Mouse (Mus musculus): ENCODE measurements at regions not wholly inside any gene's neighbourhood (a gene's known extent, or its start where the extent isn't known, plus 50 kb on each side); places are given as distances from the start of the nearest gene placed in this dataset.

DNA sequence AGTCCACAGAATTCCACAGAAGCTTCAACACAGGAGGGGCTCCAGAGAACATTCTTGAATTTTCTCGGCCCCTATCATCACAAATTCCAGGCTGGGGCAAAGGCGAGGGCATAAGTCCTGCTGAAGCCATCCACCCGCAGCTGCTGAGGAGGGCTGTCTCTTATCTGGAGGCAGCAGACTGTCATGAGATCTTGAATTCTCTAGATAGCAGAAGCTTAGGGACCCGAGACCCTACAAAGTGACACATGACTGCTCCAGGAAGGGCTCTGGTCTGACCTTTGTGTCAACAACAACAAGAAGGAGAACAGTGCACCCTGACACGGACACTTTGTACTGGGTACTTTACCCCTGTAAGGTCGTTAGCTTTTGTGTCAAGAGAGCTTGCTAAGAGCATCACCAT is 57.2 kb downstream of the Lao1 start:
- Histone ChIP-seq H3K9me3 (ENCODE audit: control insufficient read depth, low read length) (no peaks in the 10 kb centered on the region), H3K9ac (ENCODE audit: low read depth, low read length) (no peak overlapping the region), H3K27me3 (replicated peaks; ENCODE audit: control insufficient read depth, insufficient read depth, low read length) (no peaks in the 10 kb centered on the region), H3K27ac (ENCODE audit: low read length) (no peak overlapping the region), H3K4me2 (ENCODE audit: low read depth, low read length) (no peak overlapping the region), H3K4me1 (ENCODE audit: control insufficient read depth, insufficient read depth, low read length) (peaks cover 19% of the 10 kb centered on the region), H3K36me3 (ENCODE audit: control insufficient read depth, insufficient read depth, low read length) (no peaks in the 10 kb centered on the region), H3K4me3 (ENCODE audit: low read length) (no peak overlapping the region)
- ATAC-seq: peak; percentile 61
- 41% methylated on average over 6 of the region's 6 CpGs for WGBS

DNA sequence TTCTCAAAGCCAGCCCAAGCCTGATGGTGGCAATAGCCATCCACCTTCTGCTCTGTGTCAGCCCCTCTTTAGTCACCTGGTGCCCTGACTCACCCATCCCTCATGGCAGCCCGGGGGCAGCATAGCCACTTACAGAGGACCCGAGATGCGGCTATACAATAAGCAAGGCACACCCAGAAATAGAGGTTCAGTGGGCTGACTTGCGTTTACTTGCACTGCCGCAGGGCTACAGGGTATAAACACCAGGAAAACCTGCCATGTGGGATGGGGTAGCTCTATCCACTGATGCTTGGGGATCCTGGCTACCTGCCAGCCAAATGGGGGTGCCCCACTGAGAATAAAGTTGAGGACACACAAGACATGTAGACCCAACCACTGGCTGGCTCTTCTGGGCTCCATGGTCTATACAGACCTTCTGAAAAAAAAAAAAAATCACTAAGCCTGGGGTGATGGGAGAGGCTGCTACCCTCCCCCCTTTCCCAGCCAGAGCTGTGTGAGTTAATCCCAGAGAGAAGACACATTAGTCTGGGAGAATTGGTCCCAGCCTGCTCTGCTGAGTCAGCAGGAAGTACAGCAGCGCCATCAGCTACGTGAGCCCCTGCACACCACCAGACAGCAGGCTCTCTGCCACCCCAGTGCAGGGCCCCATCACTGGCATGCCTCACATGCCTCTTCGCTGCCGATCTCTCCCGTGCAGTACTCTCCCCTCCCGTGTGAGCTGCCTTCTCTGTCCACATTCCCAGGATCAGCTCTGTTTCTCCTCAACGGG is 57.8 kb downstream of the Lao1 start:
- Histone ChIP-seq H3K4me2 (ENCODE audit: low read depth, low read length) (no peak overlapping the region), H3K9ac (ENCODE audit: low read depth, low read length) (peak overlapping the region; percentile 37; the same call in 1 of the 2 replicates), H3K27ac (ENCODE audit: low read length) (peak overlapping the region; percentile 55), H3K36me3 (ENCODE audit: control insufficient read depth, insufficient read depth, low read length) (no peaks in the 10 kb centered on the region), H3K4me1 (ENCODE audit: control insufficient read depth, insufficient read depth, low read length) (peaks cover 19% of the 10 kb centered on the region), H3K27me3 (replicated peaks; ENCODE audit: control insufficient read depth, insufficient read depth, low read length) (no peaks in the 10 kb centered on the region), H3K4me3 (ENCODE audit: low read length) (no peak overlapping the region), H3K9me3 (ENCODE audit: control insufficient read depth, low read length) (no peaks in the 10 kb centered on the region)
- WGBS: 29% methylated on average over 12 of the region's 12 CpGs
- peak; percentile 83 for ATAC-seq

DNA sequence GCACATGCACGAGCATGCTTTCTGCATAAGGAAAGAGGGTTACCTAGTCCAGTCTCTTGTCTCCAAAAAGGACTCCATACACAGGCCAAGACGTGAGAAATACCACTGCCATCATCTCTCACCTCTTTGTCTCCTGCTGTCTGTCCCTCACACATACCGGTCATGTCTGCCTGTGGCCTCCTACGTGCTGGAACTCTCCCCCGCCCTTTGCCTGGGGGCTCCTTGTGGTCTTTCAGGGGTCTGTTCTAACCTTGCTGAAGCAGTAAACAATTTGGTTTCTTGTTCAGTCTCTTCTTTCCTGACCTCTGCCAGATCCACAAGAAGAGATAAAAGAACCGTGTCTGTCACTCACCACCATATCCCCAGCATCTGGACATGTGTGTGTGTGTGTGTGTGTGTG is 61.0 kb downstream of the Lao1 start:
- Histone ChIP-seq H3K4me2 (ENCODE audit: low read depth, low read length) (no peak overlapping the region), H3K36me3 (ENCODE audit: control insufficient read depth, insufficient read depth, low read length) (no peaks in the 10 kb centered on the region), H3K27ac (ENCODE audit: low read length) (0 out of 2 replicates have a peak overlapping the region, but pooled peaks have one; percentile 13), H3K9ac (ENCODE audit: low read depth, low read length) (no peak overlapping the region), H3K4me1 (ENCODE audit: control insufficient read depth, insufficient read depth, low read length) (peaks cover 19% of the 10 kb centered on the region), H3K9me3 (ENCODE audit: control insufficient read depth, low read length) (no peaks in the 10 kb centered on the region), H3K4me3 (ENCODE audit: low read length) (no peak overlapping the region), H3K27me3 (replicated peaks; ENCODE audit: control insufficient read depth, insufficient read depth, low read length) (no peaks in the 10 kb centered on the region)
- no peak for ATAC-seq
- 52% methylated on average over 6 of the region's 6 CpGs for WGBS

DNA sequence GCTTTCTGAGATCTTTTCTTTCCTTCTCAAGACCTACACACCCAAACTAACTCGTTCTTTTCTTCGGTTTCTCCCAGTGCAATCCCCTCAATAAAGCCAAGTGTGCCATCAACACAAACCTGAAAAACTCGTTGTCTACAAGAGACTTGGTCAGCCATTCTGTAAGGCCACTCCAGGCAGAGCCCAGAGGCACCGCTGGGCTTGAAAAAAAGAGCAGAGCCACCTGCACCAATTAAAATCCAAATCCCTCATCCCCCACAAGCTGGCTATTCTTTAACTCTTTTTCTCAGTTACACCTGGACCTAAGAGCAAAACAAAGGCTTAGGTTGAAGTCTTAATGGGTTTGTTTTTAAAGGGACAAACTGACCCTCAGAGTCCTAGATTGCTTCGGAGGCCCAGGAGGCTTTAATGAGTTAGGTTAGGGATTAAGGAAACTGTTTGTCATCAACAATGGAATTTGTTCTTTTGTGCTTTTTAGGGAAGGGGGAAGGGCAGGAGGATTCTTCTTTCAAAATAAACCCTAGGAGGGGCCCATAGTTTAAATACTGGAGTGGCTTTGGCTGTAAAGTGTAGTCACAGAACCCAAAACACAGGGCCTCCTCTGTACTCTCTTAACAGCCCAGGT is 65.0 kb downstream of the Lao1 start:
- Histone ChIP-seq H3K36me3 (ENCODE audit: control insufficient read depth, insufficient read depth, low read length) (no peaks in the 10 kb centered on the region), H3K4me3 (ENCODE audit: low read length) (no peak overlapping the region), H3K9me3 (ENCODE audit: control insufficient read depth, low read length) (no peaks in the 10 kb centered on the region), H3K27ac (ENCODE audit: low read length) (no peak overlapping the region), H3K4me2 (ENCODE audit: low read depth, low read length) (no peak overlapping the region), H3K4me1 (ENCODE audit: control insufficient read depth, insufficient read depth, low read length) (peaks cover 5% of the 10 kb centered on the region; the same call in 1 of the 2 replicates), H3K9ac (ENCODE audit: low read depth, low read length) (no peak overlapping the region), H3K27me3 (replicated peaks; ENCODE audit: control insufficient read depth, insufficient read depth, low read length) (no peaks in the 10 kb centered on the region)
- no peak for ATAC-seq
- 30% methylated on average over 5 of the region's 5 CpGs for WGBS

DNA sequence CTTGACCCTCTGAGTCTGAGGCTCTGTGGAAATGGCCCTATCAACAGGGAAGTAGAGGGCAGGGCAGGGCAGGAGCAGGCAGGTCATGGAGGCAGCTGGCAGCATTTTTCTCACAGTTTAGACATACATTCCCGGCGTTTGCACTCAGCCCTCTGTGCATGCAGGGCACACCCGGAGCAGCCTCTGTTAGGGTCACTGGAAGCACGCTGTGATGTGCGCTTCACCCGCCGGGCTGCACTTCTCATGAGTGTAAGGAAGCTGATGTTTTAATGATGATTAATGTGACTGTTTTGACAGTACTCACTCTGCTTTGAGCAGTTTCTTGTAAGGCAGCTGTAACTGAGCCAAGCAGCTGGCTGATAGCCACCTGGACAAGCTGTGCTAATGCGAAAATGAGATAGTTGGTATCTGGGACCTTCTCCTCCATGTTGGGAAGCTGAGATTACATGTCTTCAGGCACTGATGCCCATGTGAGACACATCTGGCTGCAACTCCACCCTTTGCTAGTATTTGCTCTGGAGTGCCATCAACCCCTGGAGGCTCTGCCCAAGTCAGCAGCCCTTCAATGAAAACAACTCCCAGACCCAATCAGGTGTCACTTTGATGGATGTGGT is 66.9 kb downstream of the Lao1 start:
- Histone ChIP-seq H3K4me2 (ENCODE audit: low read depth, low read length) (no peak overlapping the region), H3K4me3 (ENCODE audit: low read length) (no peak overlapping the region), H3K4me1 (ENCODE audit: control insufficient read depth, insufficient read depth, low read length) (no peaks in the 10 kb centered on the region), H3K27ac (ENCODE audit: low read length) (no peak overlapping the region), H3K9me3 (ENCODE audit: control insufficient read depth, low read length) (no peaks in the 10 kb centered on the region), H3K27me3 (replicated peaks; ENCODE audit: control insufficient read depth, insufficient read depth, low read length) (no peaks in the 10 kb centered on the region), H3K9ac (ENCODE audit: low read depth, low read length) (no peak overlapping the region), H3K36me3 (ENCODE audit: control insufficient read depth, insufficient read depth, low read length) (no peaks in the 10 kb centered on the region)
- peak; percentile 88 for ATAC-seq
- WGBS: 24% methylated on average over 8 of the region's 8 CpGs

DNA sequence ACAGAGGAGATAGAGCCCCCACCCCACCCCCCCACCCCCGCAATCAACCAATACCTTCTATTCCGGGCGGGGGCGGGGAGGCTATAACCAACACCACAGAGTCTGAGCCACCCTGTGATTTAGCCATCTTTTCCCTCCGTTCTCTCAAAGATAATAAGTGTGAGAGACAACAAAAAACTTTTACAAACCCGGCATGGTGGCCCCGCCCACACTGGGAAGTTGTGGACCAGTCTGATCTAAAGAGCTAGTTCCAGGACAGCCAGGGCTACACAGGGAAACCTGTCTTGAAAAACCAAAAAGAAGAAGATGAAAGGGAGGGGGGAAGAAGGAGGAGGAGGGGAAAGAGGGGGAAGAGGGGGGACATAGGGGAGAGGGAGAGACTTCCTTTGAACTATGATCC is 67.7 kb downstream of the Lao1 start:
- no peak for ATAC-seq
- H3K27ac ChIP-seq (ENCODE audit: low read length): no peak overlapping the region
- H3K9ac ChIP-seq (ENCODE audit: low read depth, low read length): no peak overlapping the region
- H3K36me3 ChIP-seq (ENCODE audit: control insufficient read depth, insufficient read depth, low read length): no peaks in the 10 kb centered on the region
- no peak overlapping the region for H3K4me3 ChIP-seq (ENCODE audit: low read length)
- WGBS: 51% methylated on average over 7 of the region's 7 CpGs
- no peaks in the 10 kb centered on the region for H3K4me1 ChIP-seq (ENCODE audit: control insufficient read depth, insufficient read depth, low read length)
- H3K9me3 ChIP-seq (ENCODE audit: control insufficient read depth, low read length): no peaks in the 10 kb centered on the region
- no peak overlapping the region for H3K4me2 ChIP-seq (ENCODE audit: low read depth, low read length)
- no peaks in the 10 kb centered on the region for H3K27me3 ChIP-seq (replicated peaks; ENCODE audit: control insufficient read depth, insufficient read depth, low read length)

DNA sequence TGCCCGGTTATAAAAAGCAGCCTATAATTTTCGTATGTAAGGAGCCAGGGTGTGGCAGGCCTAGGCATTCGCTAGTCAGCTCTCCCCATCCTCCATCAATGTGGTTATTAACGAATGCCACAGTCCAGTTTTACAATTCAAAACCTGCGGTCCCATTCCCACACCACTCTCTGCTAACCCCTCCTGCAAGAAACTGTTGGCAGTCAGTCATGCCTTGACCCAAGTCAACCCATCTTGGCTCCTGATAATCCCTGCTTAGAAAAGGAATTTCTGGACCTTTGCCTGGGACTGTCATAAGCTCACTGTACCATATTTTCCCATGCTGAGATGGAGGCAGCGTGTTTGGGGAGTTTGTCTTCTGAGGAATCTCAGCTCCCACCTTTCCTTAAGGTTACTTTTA is 68.4 kb downstream of the Lao1 start:
- ATAC-seq: no peak
- H3K27ac ChIP-seq (ENCODE audit: low read length): no peak overlapping the region
- WGBS: 69% methylated on average over 6 of the region's 6 CpGs

DNA sequence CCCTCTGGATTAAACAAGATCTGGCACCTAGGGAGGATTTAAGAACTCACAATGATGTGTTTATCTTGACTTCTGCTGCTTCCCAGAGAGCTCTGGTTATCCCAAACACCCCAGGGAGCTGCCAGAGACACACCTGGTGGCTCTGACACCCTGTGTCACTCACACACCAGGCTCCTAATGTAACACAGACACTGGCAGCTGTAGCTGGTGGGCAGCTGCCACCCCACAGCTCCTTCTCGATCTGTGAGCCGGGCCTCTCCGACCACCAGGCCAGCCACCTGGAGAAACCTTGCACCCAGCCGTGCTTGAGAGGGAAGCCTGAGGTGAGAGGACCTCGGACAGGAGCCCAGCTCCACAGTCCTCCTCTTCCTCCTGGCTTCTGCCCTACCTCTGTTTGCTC is 69.5 kb downstream of the Lao1 start:
- WGBS: 31% methylated on average over 5 of the region's 5 CpGs
- no peaks in the 10 kb centered on the region for H3K9me3 ChIP-seq (ENCODE audit: control insufficient read depth, low read length)
- H3K4me1 ChIP-seq (ENCODE audit: control insufficient read depth, insufficient read depth, low read length): no peaks in the 10 kb centered on the region
- no peak overlapping the region for H3K4me2 ChIP-seq (ENCODE audit: low read depth, low read length)
- no peak overlapping the region for H3K9ac ChIP-seq (ENCODE audit: low read depth, low read length)
- H3K4me3 ChIP-seq (ENCODE audit: low read length): no peak overlapping the region
- no peaks in the 10 kb centered on the region for H3K27me3 ChIP-seq (replicated peaks; ENCODE audit: control insufficient read depth, insufficient read depth, low read length)
- H3K36me3 ChIP-seq (ENCODE audit: control insufficient read depth, insufficient read depth, low read length): no peaks in the 10 kb centered on the region
- H3K27ac ChIP-seq (ENCODE audit: low read length): no peak overlapping the region
- ATAC-seq: no peak

More for the DNA sequence above, 68.4 kb downstream of the Lao1 start:
- H3K4me2 ChIP-seq (ENCODE audit: low read depth, low read length): no peak overlapping the region
- no peak overlapping the region for H3K4me3 ChIP-seq (ENCODE audit: low read length)
- H3K4me1 ChIP-seq (ENCODE audit: control insufficient read depth, insufficient read depth, low read length): no peaks in the 10 kb centered on the region
- no peaks in the 10 kb centered on the region for H3K36me3 ChIP-seq (ENCODE audit: control insufficient read depth, insufficient read depth, low read length)
- no peaks in the 10 kb centered on the region for H3K27me3 ChIP-seq (replicated peaks; ENCODE audit: control insufficient read depth, insufficient read depth, low read length)
- no peak overlapping the region for H3K9ac ChIP-seq (ENCODE audit: low read depth, low read length)
- no peaks in the 10 kb centered on the region for H3K9me3 ChIP-seq (ENCODE audit: control insufficient read depth, low read length)

DNA sequence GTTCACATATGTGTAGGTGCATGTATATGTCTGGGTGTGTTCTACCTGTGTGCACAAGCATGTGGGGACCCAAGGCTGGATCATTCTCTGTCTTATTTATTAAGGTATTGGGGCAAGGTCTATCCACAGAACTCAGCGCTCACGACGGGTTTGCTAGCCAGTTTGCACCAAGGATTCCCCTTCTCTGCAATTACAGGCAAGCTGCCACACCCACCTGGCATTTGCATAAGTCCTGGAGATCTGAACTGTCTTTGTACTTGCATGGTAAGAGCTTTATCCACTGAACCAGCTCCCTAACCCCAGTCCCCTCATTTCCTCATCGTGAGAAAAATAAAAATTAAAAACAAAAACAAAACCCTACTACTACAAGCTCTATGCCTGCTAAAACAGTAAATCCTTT is 71.6 kb downstream of the Lao1 start:
- no peaks in the 10 kb centered on the region for H3K4me1 ChIP-seq (ENCODE audit: control insufficient read depth, insufficient read depth, low read length)
- 59% methylated on average over 4 of the region's 4 CpGs for WGBS
- no peak overlapping the region for H3K9ac ChIP-seq (ENCODE audit: low read depth, low read length)
- H3K27me3 ChIP-seq (replicated peaks; ENCODE audit: control insufficient read depth, insufficient read depth, low read length): no peaks in the 10 kb centered on the region
- ATAC-seq: no peak
- no peak overlapping the region for H3K4me3 ChIP-seq (ENCODE audit: low read length)
- H3K27ac ChIP-seq (ENCODE audit: low read length): no peak overlapping the region
- H3K4me2 ChIP-seq (ENCODE audit: low read depth, low read length): no peak overlapping the region
- H3K36me3 ChIP-seq (ENCODE audit: control insufficient read depth, insufficient read depth, low read length): no peaks in the 10 kb centered on the region
- no peaks in the 10 kb centered on the region for H3K9me3 ChIP-seq (ENCODE audit: control insufficient read depth, low read length)

Measured in intestine, embryonic 16.5 days (tissue).